Mouse (Mus musculus): ENCODE results near the gene Gm10134. TPM values are rescaled to one million over a fixed set of nuclear protein-coding genes. Genes with fewer than 3 reads are reported as not detected.

Gene Gm10134
- polyA plus RNA-seq, 1 experiment, result 0.37 TPM

GRCm38 (mm10) chr2:28545976-28546375 lies 40.1 kb downstream of the Gm10134 start:
- DNase-seq (ENCODE audit: low read depth), result peak; percentile 68

GRCm38 (mm10) chr2:28546560-28546959 lies 40.7 kb downstream of the Gm10134 start:
- no peak for DNase-seq (ENCODE audit: low read depth)
- TF ChIP-seq POLR2A (IDR thresholded peaks at IDR 0.05; ENCODE audit: borderline replicate concordance, extremely low read depth, insufficient read depth, insufficient read length, poor library complexity, severe bottlenecking) (no peak), CTCF (IDR thresholded peaks at IDR 0.05; ENCODE audit: borderline replicate concordance, extremely low read depth, insufficient read depth, insufficient read length) (no peak)

More at GRCm38 (mm10) chr2:28545976-28546375, 40.1 kb downstream of the Gm10134 start:
- TF ChIP-seq CTCF (IDR thresholded peaks at IDR 0.05; ENCODE audit: borderline replicate concordance, extremely low read depth, insufficient read depth, insufficient read length), result no peak
- no peak for TF ChIP-seq POLR2A (IDR thresholded peaks at IDR 0.05; ENCODE audit: borderline replicate concordance, extremely low read depth, insufficient read depth, insufficient read length, poor library complexity, severe bottlenecking)

GRCm38 (mm10) chr2:28547237-28548172 lies 41.6 kb downstream of the Gm10134 start:
- peak; percentile 82 for DNase-seq (ENCODE audit: low read depth)

GRCm38 (mm10) chr2:28549157-28549556 lies 43.3 kb downstream of the Gm10134 start:
- TF ChIP-seq POLR2A (IDR thresholded peaks at IDR 0.05; ENCODE audit: borderline replicate concordance, extremely low read depth, insufficient read depth, insufficient read length, poor library complexity, severe bottlenecking) (no peak), CTCF (IDR thresholded peaks at IDR 0.05; ENCODE audit: borderline replicate concordance, extremely low read depth, insufficient read depth, insufficient read length) (no peak)
- DNase-seq (ENCODE audit: low read depth), result no peak

More at GRCm38 (mm10) chr2:28547237-28548172, 41.6 kb downstream of the Gm10134 start:
- TF ChIP-seq POLR2A (IDR thresholded peaks at IDR 0.05; ENCODE audit: borderline replicate concordance, extremely low read depth, insufficient read depth, insufficient read length, poor library complexity, severe bottlenecking) (no peak), CTCF (IDR thresholded peaks at IDR 0.05; ENCODE audit: borderline replicate concordance, extremely low read depth, insufficient read depth, insufficient read length) (peak; percentile 91)

GRCm38 (mm10) chr2:28552301-28552700 lies 46.4 kb downstream of the Gm10134 start:
- no peak for DNase-seq (ENCODE audit: low read depth)
- no peak for TF ChIP-seq POLR2A (IDR thresholded peaks at IDR 0.05; ENCODE audit: borderline replicate concordance, extremely low read depth, insufficient read depth, insufficient read length, poor library complexity, severe bottlenecking)
- TF ChIP-seq CTCF (IDR thresholded peaks at IDR 0.05; ENCODE audit: borderline replicate concordance, extremely low read depth, insufficient read depth, insufficient read length), result no peak

Other genes with a start within 250 kb of the Gm10134 start
- 18.9 and 28.3 TPM in 2 replicates for gene Ppp1r26, start 59.3 kb upstream of the Gm10134 start, polyA plus RNA-seq (2012; rRNA removed)
- gene 1700007K13Rik, start 39.8 kb upstream of the Gm10134 start, polyA plus RNA-seq (2012; rRNA removed), result 1.3 and 2.1 TPM in 2 replicates
- gene Mrps2, start 38.0 kb upstream of the Gm10134 start, polyA plus RNA-seq (2012; rRNA removed), result 50.3 and 61.5 TPM in 2 replicates
- gene Gbgt1, start 9.2 kb upstream of the Gm10134 start, polyA plus RNA-seq (2012; rRNA removed), result 0.91 and 1.8 TPM in 2 replicates
- 179 and 191 TPM in 2 replicates for gene Ralgds, start 7.0 kb downstream of the Gm10134 start, polyA plus RNA-seq (2012; rRNA removed)
- 0.10 and 0.14 TPM in 2 replicates for gene Cel, start 57.3 kb downstream of the Gm10134 start, polyA plus RNA-seq (2012; rRNA removed)
- 45.9 and 51.4 TPM in 2 replicates for gene Gtf3c5, start 77.7 kb downstream of the Gm10134 start, polyA plus RNA-seq (2012; rRNA removed)
- 0.09 and 0.33 TPM in 2 replicates for gene Gfi1b, start 115.9 kb downstream of the Gm10134 start, polyA plus RNA-seq (2012; rRNA removed)
- 35.8 and 40.6 TPM in 2 replicates for gene Tsc1, start 135.1 kb downstream of the Gm10134 start, polyA plus RNA-seq (2012; rRNA removed)
- 1.5 and 2.4 TPM in 2 replicates for gene Spaca9, start 193.6 kb downstream of the Gm10134 start, polyA plus RNA-seq (2012; rRNA removed)
- 1.3 and 1.5 TPM in 2 replicates for gene Ak8, start 194.1 kb downstream of the Gm10134 start, polyA plus RNA-seq (2012; rRNA removed)

Data from brain, embryonic 14.5 days (tissue).